ENCODE assay signal across 13 mouse cellular contexts in the genomic region with DNA sequence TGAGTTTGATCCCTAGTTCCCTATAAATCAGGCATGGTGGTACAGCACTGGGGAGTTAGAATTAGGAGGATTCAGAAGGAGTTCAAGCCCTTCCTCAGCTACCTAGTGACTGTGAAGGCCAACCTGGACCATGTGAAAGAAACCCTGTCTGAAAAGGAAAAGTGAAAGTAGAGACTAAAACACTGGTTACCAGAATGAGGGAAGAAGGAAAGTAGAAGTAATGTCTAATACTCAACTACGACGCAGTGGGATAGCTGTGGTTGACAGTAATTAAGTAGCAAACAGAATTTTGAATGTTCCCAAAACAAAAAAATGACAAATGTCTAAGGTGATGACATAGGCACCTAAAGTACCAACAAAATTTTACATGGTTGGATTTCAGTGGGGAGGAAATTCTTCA. TPM values are rescaled to one million over a fixed set of nuclear protein-coding genes. Genes with fewer than 3 reads are reported as not detected.
DNase-seq lines count a peak whose midpoint lies in the region; ATAC-seq and TF ChIP-seq lines count a peak whose summit lies in the region.
"Had no signal": no experiment of that assay in that cellular context is flagged by ENCODE, and none has a peak within 500 bp of the region (broad histone marks: within the 10 kb centered on the region; RNA-seq: fewer than 3 reads in every experiment).

No protein-coding gene starts in this region.

- no peak for TF ChIP-seq POLR2A in myocyte (IDR thresholded peaks at IDR 0.05; ENCODE audit: insufficient read length, low read depth)

- WGBS in lung, embryonic 16.5 days: 94% methylated on average over 2 of the region's 2 CpGs

- H3K79me2 ChIP-seq in myocyte (ENCODE audit: control insufficient read depth, insufficient read depth): no peaks in the 10 kb centered on the region

- no peak for TF ChIP-seq CTCF in G1E (IDR thresholded peaks at IDR 0.05; ENCODE audit: low read depth, low read length)

- no peak overlapping the region for H3K9ac ChIP-seq in lung, embryonic 16.5 days (ENCODE audit: low read length)

- no peak for DNase-seq in lung, postnatal 4 days
- DNase-seq in G1E (ENCODE audit: low spot score): no peak
- peak; percentile 70 for DNase-seq in induced T-regulatory cell, adult 2 months (ENCODE audit: low read depth)
- no peak for DNase-seq in right cerebral cortex, postnatal 10 days (ENCODE audit: low spot score in 2 of 2)
- DNase-seq in frontal cortex, postnatal 14 days (ENCODE audit: low spot score in 2 of 2): no peak
- DNase-seq in cerebellum, postnatal 10 days: no peak
- DNase-seq: adrenal gland, postnatal 36 days; cerebellum, postnatal 25 days; kidney, postnatal 14 days; left cerebral cortex, postnatal 4 days; thymus, adult 18-20 months had no signal

- H3K4me2 ChIP-seq in lung, embryonic 16.5 days (ENCODE audit: low read depth, low read length): peak overlapping the region; percentile 14; the same call in 1 of the 2 replicates
- peak overlapping the region; percentile 39 for H3K4me2 ChIP-seq in myocyte (ENCODE audit: low read depth)

- H3ac ChIP-seq in myocyte (ENCODE audit: control insufficient read depth, insufficient read length): no peak overlapping the region

- no peaks in the 10 kb centered on the region for H3K9me3 ChIP-seq in lung, embryonic 16.5 days (ENCODE audit: control insufficient read depth, low read length)
- no peaks in the 10 kb centered on the region for H3K9me3 ChIP-seq in G1E (replicated peaks)

- no peaks in the 10 kb centered on the region for H3K36me3 ChIP-seq in lung, embryonic 16.5 days (ENCODE audit: control insufficient read depth, insufficient read depth, low read length)
- H3K36me3 ChIP-seq in G1E (replicated peaks) (peaks cover 17% of the 10 kb centered on the region), myocyte (ENCODE audit: control insufficient read depth, insufficient read depth) (no peaks in the 10 kb centered on the region)

- no peak for ATAC-seq in lung, embryonic 16.5 days (ENCODE audit: low read depth)
- no peak for ATAC-seq in G1E (ENCODE audit: extremely low read depth, insufficient number of reproducible peaks, low FRiP score, poor library complexity, severe bottlenecking)

- no peak overlapping the region for H3K27ac ChIP-seq in lung, embryonic 16.5 days (ENCODE audit: low read length)

- no peak overlapping the region for H3K4me3 ChIP-seq in lung, embryonic 16.5 days (ENCODE audit: low read length)
- H3K4me3 ChIP-seq in G1E (ENCODE audit: low read depth, low read length) (peak overlapping the region; percentile 64; the same call in 1 of the 2 replicates), myocyte (no peak overlapping the region)

- H3K4me1 ChIP-seq in lung, embryonic 16.5 days (replicated peaks; ENCODE audit: control insufficient read depth, insufficient read depth, low read length): peaks cover 10% of the 10 kb centered on the region
- H3K4me1 ChIP-seq in G1E (ENCODE audit: insufficient read depth, low read depth, low read length): peaks cover 44% of the 10 kb centered on the region

- no peaks in the 10 kb centered on the region for H3K27me3 ChIP-seq in lung, embryonic 16.5 days (ENCODE audit: control insufficient read depth, insufficient read depth, low read depth, low read length)
- H3K27me3 ChIP-seq in G1E (ENCODE audit: insufficient read depth, low read length): no peaks in the 10 kb centered on the region
- H3K27me3 ChIP-seq in myocyte (ENCODE audit: control insufficient read depth, insufficient read depth, insufficient read length): no peaks in the 10 kb centered on the region

TF ChIP-seq in myocyte, 11 proteins besides CTCF, POLR2A, EP300 and RAD21:
- TF ChIP-seq CEBPB (IDR thresholded peaks at IDR 0.05; ENCODE audit: insufficient read depth, poor library complexity, severe bottlenecking) (no peak), USF1 (IDR thresholded peaks at IDR 0.05; ENCODE audit: low read depth) (no peak), MYOD1 (IDR thresholded peaks at IDR 0.05; ENCODE audit: control insufficient read depth in 1 of 3, insufficient read length in 2 of 3, low read depth in 2 of 3) (no peak), MYOG (IDR thresholded peaks at IDR 0.05; ENCODE audit: control insufficient read depth in 1 of 3, insufficient read depth in 1 of 3, insufficient read length in 2 of 3, low read depth in 2 of 3) (no peak), TCF3 (IDR thresholded peaks at IDR 0.05; ENCODE audit: insufficient read length, low read depth) (no peak), MAX (IDR thresholded peaks at IDR 0.05; ENCODE audit: low read depth) (no peak), SRF (IDR thresholded peaks at IDR 0.05; ENCODE audit: control insufficient read depth, insufficient read length, low read depth) (no peak), E2F4 (IDR thresholded peaks at IDR 0.05; ENCODE audit: insufficient read depth) (no peak), POLR2AphosphoS2 (IDR thresholded peaks at IDR 0.05; ENCODE audit: insufficient read length, low read depth) (no peak), TCF12 (IDR thresholded peaks at IDR 0.05; ENCODE audit: insufficient read depth, poor library complexity, severe bottlenecking) (no peak), REST (IDR thresholded peaks at IDR 0.05; ENCODE audit: insufficient read depth, insufficient read length) (no peak)

RNA-seq across cellular contexts. Expression of gene Sp4, which starts 5.0 kb away (rescaled TPM):
- 8.0 and 8.8 TPM in 2 replicates for polyA plus RNA-seq in lung, embryonic 16.5 days (2015; fragmentation: Nextera tagmentation; extraction: Ambion mirVana)
- total RNA-seq in G1E (2014; fragmentation: Nextera tagmentation): 19.6 and 38.6 TPM in 2 replicates
- 12.8 and 14.9 TPM in 2 replicates for total RNA-seq in G1E (2017)
- polyA plus RNA-seq in G1E (2012): 12.7 and 19.6 TPM in 2 replicates
- polyA plus RNA-seq in myocyte (2012; fragmentation: generic; extraction: Trizol): 1.2 TPM
